ENCODE assay signal across 18 mouse cellular contexts in genomic region chr6:145945700-145946344, GRCm38 (mm10). TPM values are rescaled to one million over a fixed set of nuclear protein-coding genes. Genes with fewer than 3 reads are reported as not detected.
DNase-seq lines count a peak whose midpoint lies in the region; ATAC-seq and TF ChIP-seq lines count a peak whose summit lies in the region.
"Had no signal": no experiment of that assay in that cellular context is flagged by ENCODE, and none has a peak within 500 bp of the region (broad histone marks: within the 10 kb centered on the region; RNA-seq: fewer than 3 reads in every experiment).

No protein-coding gene starts in this region.

- TF ChIP-seq CTCF in gastrocnemius, adult 2 months (IDR thresholded peaks at IDR 0.05) = no peak
- TF ChIP-seq CTCF in heart, postnatal 0 days (IDR thresholded peaks at IDR 0.05; ENCODE audit: low read depth) = no peak

- H3K9ac ChIP-seq in heart, embryonic 15.5 days = peak overlapping the region; percentile 21; the same call in 1 of the 2 replicates
- H3K9ac ChIP-seq in lung, embryonic 15.5 days = no peak overlapping the region
- H3K9ac ChIP-seq in heart, postnatal 0 days (replicated peaks; ENCODE audit: low read depth, low read length) = no peak overlapping the region
- H3K9ac ChIP-seq in hindbrain, embryonic 12.5 days = no peak overlapping the region
- H3K9ac ChIP-seq: liver, embryonic 14.5 days; midbrain, embryonic 15.5 days had no signal

- 56% methylated on average over 11 of the region's 11 CpGs for WGBS in heart, embryonic 15.5 days
- 55% methylated on average over 11 of the region's 11 CpGs for WGBS in lung, embryonic 15.5 days
- WGBS in heart, postnatal 0 days = 52% methylated on average over 11 of the region's 11 CpGs
- WGBS in hindbrain, embryonic 12.5 days = 85% methylated on average over 11 of the region's 11 CpGs

- H3K27me3 ChIP-seq in heart, embryonic 15.5 days = no peaks in the 10 kb centered on the region
- H3K27me3 ChIP-seq in lung, embryonic 15.5 days = no peaks in the 10 kb centered on the region
- H3K27me3 ChIP-seq in heart, postnatal 0 days (ENCODE audit: control insufficient read depth, insufficient read depth, low read length) = no peaks in the 10 kb centered on the region
- H3K27me3 ChIP-seq in hindbrain, embryonic 12.5 days = no peaks in the 10 kb centered on the region
- H3K27me3 ChIP-seq: midbrain, embryonic 15.5 days had no signal

- peaks cover 63% of the 10 kb centered on the region for H3K4me1 ChIP-seq in heart, embryonic 15.5 days (replicated peaks)
- peaks cover 15% of the 10 kb centered on the region for H3K4me1 ChIP-seq in lung, embryonic 15.5 days
- H3K4me1 ChIP-seq in heart, postnatal 0 days (ENCODE audit: control insufficient read depth, insufficient read depth) = peaks cover 58% of the 10 kb centered on the region
- H3K4me1 ChIP-seq in hindbrain, embryonic 12.5 days = peaks cover 11% of the 10 kb centered on the region; the same call in 1 of the 2 replicates
- H3K4me1 ChIP-seq: midbrain, embryonic 15.5 days had no signal

- 0 out of 2 replicates have a peak, but pooled peaks have one; percentile 11 for ATAC-seq in heart, embryonic 15.5 days (replicated peaks; ENCODE audit: insufficient number of reproducible peaks, insufficient read depth, low FRiP score, low read depth)
- ATAC-seq in lung, embryonic 15.5 days (ENCODE audit: borderline replicate concordance, extremely low read depth, low FRiP score, low TSS enrichment) = peak; percentile 61; the same call in 1 of the 2 replicates
- 0 out of 2 replicates have a peak, but pooled peaks have one; percentile 27 for ATAC-seq in heart, postnatal 0 days (ENCODE audit: insufficient read depth, low read depth)
- ATAC-seq in hindbrain, embryonic 12.5 days (ENCODE audit: low FRiP score) = no peak
- ATAC-seq: forebrain, embryonic 14.5 days; midbrain, embryonic 15.5 days had no signal

- no peaks in the 10 kb centered on the region for H3K9me3 ChIP-seq in heart, embryonic 15.5 days (replicated peaks)
- no peaks in the 10 kb centered on the region for H3K9me3 ChIP-seq in lung, embryonic 15.5 days
- no peaks in the 10 kb centered on the region for H3K9me3 ChIP-seq in heart, postnatal 0 days (replicated peaks; ENCODE audit: control insufficient read depth, low read length)
- H3K9me3 ChIP-seq in hindbrain, embryonic 12.5 days (replicated peaks) = no peaks in the 10 kb centered on the region
- H3K9me3 ChIP-seq: megakaryocyte, embryonic 14.5 days; midbrain, embryonic 15.5 days had no signal

- H3K27ac ChIP-seq in gastrocnemius, adult 2 months = peak overlapping the region; percentile 60
- H3K27ac ChIP-seq in heart, embryonic 15.5 days = peak overlapping the region; percentile 54
- no peak overlapping the region for H3K27ac ChIP-seq in lung, embryonic 15.5 days
- peak overlapping the region; percentile 30 for H3K27ac ChIP-seq in heart, postnatal 0 days (ENCODE audit: low read depth)
- no peak overlapping the region for H3K27ac ChIP-seq in hindbrain, embryonic 12.5 days
- H3K27ac ChIP-seq: left cerebral cortex, adult 2 months; liver, embryonic 14.5 days; midbrain, embryonic 15.5 days had no signal

- peak overlapping the region; percentile 26; the same call in 1 of the 2 replicates for H3K4me3 ChIP-seq in gastrocnemius, adult 2 months
- no peak overlapping the region for H3K4me3 ChIP-seq in heart, embryonic 15.5 days
- no peak overlapping the region for H3K4me3 ChIP-seq in lung, embryonic 15.5 days
- no peak overlapping the region for H3K4me3 ChIP-seq in heart, postnatal 0 days (ENCODE audit: low read depth, low read length)
- H3K4me3 ChIP-seq in hindbrain, embryonic 12.5 days = no peak overlapping the region
- H3K4me3 ChIP-seq: left cerebral cortex, adult 2 months; megakaryocyte, embryonic 14.5 days; midbrain, embryonic 15.5 days had no signal

- intact Hi-C loops in gastrocnemius, adult 2 months (cut with DNase I) = no loop called here
- intact Hi-C loops in gastrocnemius, postnatal 36 days (cut with DNase I) = no loop called here
- intact Hi-C loops in heart, postnatal 14 days (cut with DNase I) = no loop called here

- no peaks in the 10 kb centered on the region for H3K36me3 ChIP-seq in heart, embryonic 15.5 days
- H3K36me3 ChIP-seq in lung, embryonic 15.5 days = no peaks in the 10 kb centered on the region
- H3K36me3 ChIP-seq in heart, postnatal 0 days (replicated peaks; ENCODE audit: control insufficient read depth, insufficient read depth, low read length) = no peaks in the 10 kb centered on the region
- no peaks in the 10 kb centered on the region for H3K36me3 ChIP-seq in hindbrain, embryonic 12.5 days
- H3K36me3 ChIP-seq: midbrain, embryonic 15.5 days had no signal

- no peak for TF ChIP-seq EP300 in heart, postnatal 0 days (IDR thresholded peaks at IDR 0.05; ENCODE audit: low read depth)

- DNase-seq in gastrocnemius, adult 2 months = no peak
- no peak for DNase-seq in gastrocnemius, postnatal 36 days
- DNase-seq in heart, postnatal 14 days = no peak
- no peak for DNase-seq in lung, postnatal 4 days
- no peak for DNase-seq in heart, postnatal 0 days (ENCODE audit: low spot score)
- DNase-seq: adrenal gland, adult 8-10 months; cerebellum, postnatal 10 days; embryo, embryonic 11 days; kidney, postnatal 10 days; thymus, adult 2 months had no signal

- H3K4me2 ChIP-seq in heart, embryonic 15.5 days = no peak overlapping the region
- H3K4me2 ChIP-seq in lung, embryonic 15.5 days = no peak overlapping the region
- H3K4me2 ChIP-seq in heart, postnatal 0 days (ENCODE audit: low read depth, low read length) = no peak overlapping the region
- H3K4me2 ChIP-seq in hindbrain, embryonic 12.5 days (replicated peaks) = no peak overlapping the region
- H3K4me2 ChIP-seq: midbrain, embryonic 15.5 days had no signal

RNA-seq across cellular contexts. Expression of gene Sspn, which starts 14.4 kb away (rescaled TPM):
- 10 to 100 TPM; 40.0 to 55.9 TPM for total RNA-seq in gastrocnemius, adult 2 months (2021)
- 10 to 100 TPM; 50.1 to 57.6 TPM for total RNA-seq in gastrocnemius, postnatal 36 days (2021)
- 62.2 and 71.4 TPM in 2 replicates for polyA plus RNA-seq in heart, embryonic 15.5 days (2015; fragmentation: Nextera tagmentation; extraction: Ambion mirVana)
- total RNA-seq in heart, postnatal 14 days (2021) = 100 to 1,000 TPM; 133 to 136 TPM
- polyA plus RNA-seq in lung, embryonic 15.5 days (2015; fragmentation: Nextera tagmentation; extraction: Ambion mirVana) = 12.5 and 13.6 TPM in 2 replicates
- total RNA-seq in heart, postnatal 0 days (2014; rRNA removed; ENCODE audit: low replicate concordance) = 64.2 and 74.1 TPM in 2 replicates
- polyA plus RNA-seq in heart, postnatal 0 days (2015; fragmentation: Nextera tagmentation; extraction: Ambion mirVana) = 92.0 and 93.6 TPM in 2 replicates
- polyA plus RNA-seq in hindbrain, embryonic 12.5 days (2016; fragmentation: Nextera tagmentation; extraction: Ambion mirVana) = 6.2 and 7.8 TPM in 2 replicates

Comparison
In these comparisons a context has a peak if more than half of its experiments do, and no peak if none do; other contexts are left out.
1. H3K27ac ChIP-seq: peak in gastrocnemius, adult 2 months (single experiment), heart, embryonic 15.5 days (single experiment) and heart, postnatal 0 days (single experiment); none in lung, embryonic 15.5 days (single experiment) and hindbrain, embryonic 12.5 days (single experiment).